Mouse (Mus musculus): ENCODE results near the gene Zfp354a. TPM values are rescaled to one million over a fixed set of nuclear protein-coding genes. Genes with fewer than 3 reads are reported as not detected.
"Not testable (repeated sequence)": the region's sequence is repeated elsewhere in the genome, so short reads cannot be mapped to it uniquely, and the experiment has no call there.

Gene Zfp354a
- polyA plus RNA-seq, 1 experiment from 2014 or later, result 13.2 TPM

DNA sequence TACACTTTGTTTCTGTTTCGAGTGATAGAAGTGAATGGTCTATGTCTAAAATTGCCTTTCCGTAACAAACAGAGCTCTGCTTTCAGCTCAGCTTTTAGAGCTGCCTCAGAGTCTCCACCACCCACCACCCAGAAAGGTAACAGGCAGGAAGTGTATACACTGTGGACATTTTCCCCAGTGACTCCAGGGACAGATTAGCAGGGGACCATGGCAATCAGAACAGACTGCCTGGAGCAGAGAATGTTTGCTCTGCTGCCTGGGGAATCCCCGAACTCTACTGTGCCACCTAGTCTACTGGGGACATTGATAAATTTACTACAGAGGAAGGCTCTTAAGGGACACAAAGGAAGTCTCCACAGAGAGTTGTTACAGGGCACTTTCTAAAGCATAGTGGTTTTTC lies 14.3 kb upstream of the Zfp354a start:
- H3K9me3 ChIP-seq (ENCODE audit: control insufficient read depth, low read length); H3K4me3 ChIP-seq (ENCODE audit: low read length); H3K9ac ChIP-seq (ENCODE audit: low read depth, low read length); H3K27ac ChIP-seq (ENCODE audit: low read depth, low read length); H3K27me3 ChIP-seq (replicated peaks; ENCODE audit: control insufficient read depth, insufficient read depth, low read length); H3K36me3 ChIP-seq (ENCODE audit: control insufficient read depth, insufficient read depth, low read length); ATAC-seq; H3K4me2 ChIP-seq (ENCODE audit: low read length); H3K4me1 ChIP-seq (ENCODE audit: control insufficient read depth, insufficient read depth, low read depth, low read length): not testable (repeated sequence)
- 70% methylated on average over 3 of the region's 3 CpGs for WGBS

DNA sequence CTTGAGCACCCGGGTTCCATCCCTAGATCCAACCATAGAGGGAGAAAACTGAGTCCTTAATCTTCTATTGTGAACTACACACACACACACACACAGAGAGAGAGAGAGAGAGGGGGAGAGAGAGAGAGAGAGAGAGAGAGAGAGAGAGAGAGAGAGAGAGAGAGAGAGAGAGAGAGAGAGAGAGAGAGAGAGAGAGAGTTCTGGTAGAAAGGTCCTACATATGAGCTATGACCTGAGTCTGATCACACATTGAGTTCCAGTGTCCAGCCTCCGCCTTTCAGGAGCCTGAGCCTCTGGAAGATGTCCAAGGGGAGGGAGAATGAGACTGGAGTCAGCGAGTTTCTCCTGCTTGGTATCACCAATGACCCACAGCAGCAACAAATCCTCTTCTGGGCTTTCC lies 11.2 kb upstream of the Zfp354a start, which contains the start of gene Olfr1375:
Gene Olfr1375 (plus strand): TSS at position 301 of the 400 bp plus-strand sequence.
- H3K27me3 ChIP-seq (replicated peaks; ENCODE audit: control insufficient read depth, insufficient read depth, low read length); ATAC-seq: not testable (repeated sequence)
- WGBS, result 72% methylated on average over 3 of the region's 3 CpGs

DNA sequence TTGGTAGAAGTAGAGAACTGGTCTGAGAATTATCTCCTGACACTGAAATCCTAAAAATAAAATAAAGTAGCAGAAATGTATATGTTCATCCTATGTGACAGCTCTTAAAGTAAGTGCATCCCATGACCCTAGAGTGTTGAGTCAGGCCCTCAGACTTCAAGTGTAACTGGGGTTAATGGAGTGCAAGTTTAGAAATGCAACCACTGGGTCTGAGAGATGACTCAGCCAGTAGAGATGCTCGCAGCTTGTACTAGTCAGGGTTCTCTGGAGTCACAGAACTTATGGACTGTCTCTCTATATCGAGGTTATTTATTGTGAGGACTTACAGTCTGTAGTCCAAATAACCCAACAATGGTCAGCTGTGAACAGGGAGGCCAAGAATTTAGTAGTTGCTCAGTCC lies 7.4 kb upstream of the Zfp354a start:
- no peak overlapping the region for H3K4me3 ChIP-seq (ENCODE audit: low read length)
- no peak for ATAC-seq
- no peaks in the 10 kb centered on the region for H3K36me3 ChIP-seq (ENCODE audit: control insufficient read depth, insufficient read depth, low read length)
- no peak overlapping the region for H3K27ac ChIP-seq (ENCODE audit: low read depth, low read length)
- H3K4me1 ChIP-seq (ENCODE audit: control insufficient read depth, insufficient read depth, low read depth, low read length), result no peaks in the 10 kb centered on the region
- 66% methylated on average over 2 of the region's 2 CpGs for WGBS
- H3K9ac ChIP-seq (ENCODE audit: low read depth, low read length), result no peak overlapping the region
- no peaks in the 10 kb centered on the region for H3K9me3 ChIP-seq (ENCODE audit: control insufficient read depth, low read length)
- H3K27me3 ChIP-seq (replicated peaks; ENCODE audit: control insufficient read depth, insufficient read depth, low read length), result no peaks in the 10 kb centered on the region
- H3K4me2 ChIP-seq (ENCODE audit: low read length), result no peak overlapping the region

More for the DNA sequence above, 11.2 kb upstream of the Zfp354a start, which contains the start of gene Olfr1375:
- H3K9ac ChIP-seq (ENCODE audit: low read depth, low read length); H3K9me3 ChIP-seq (ENCODE audit: control insufficient read depth, low read length); H3K4me2 ChIP-seq (ENCODE audit: low read length); H3K4me1 ChIP-seq (ENCODE audit: control insufficient read depth, insufficient read depth, low read depth, low read length); H3K27ac ChIP-seq (ENCODE audit: low read depth, low read length); H3K4me3 ChIP-seq (ENCODE audit: low read length); H3K36me3 ChIP-seq (ENCODE audit: control insufficient read depth, insufficient read depth, low read length): not testable (repeated sequence)

DNA sequence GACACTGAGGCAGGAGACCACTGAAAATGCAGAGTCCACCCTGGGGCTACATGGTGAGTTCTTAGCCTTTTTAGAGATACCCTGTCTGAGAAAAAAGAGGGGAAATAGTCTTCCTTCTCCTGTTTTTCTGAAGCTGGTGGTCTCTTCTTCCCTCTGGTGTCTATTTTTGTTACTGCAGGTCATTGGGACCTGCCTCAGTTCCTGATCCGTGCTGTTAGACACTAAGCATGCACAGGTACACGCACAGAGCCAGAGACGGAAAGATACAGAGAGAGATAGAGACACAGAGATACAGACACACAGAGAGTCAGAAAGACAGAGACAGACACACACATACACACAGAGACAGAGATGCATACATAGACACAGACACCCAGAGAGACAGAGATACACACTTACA lies 5.8 kb upstream of the Zfp354a start:
- Histone ChIP-seq H3K36me3 (ENCODE audit: control insufficient read depth, insufficient read depth, low read length) (no peaks in the 10 kb centered on the region), H3K9ac (ENCODE audit: low read depth, low read length) (no peak overlapping the region), H3K9me3 (ENCODE audit: control insufficient read depth, low read length) (no peaks in the 10 kb centered on the region), H3K27ac (ENCODE audit: low read depth, low read length) (no peak overlapping the region), H3K4me3 (ENCODE audit: low read length) (no peak overlapping the region), H3K4me1 (ENCODE audit: control insufficient read depth, insufficient read depth, low read depth, low read length) (no peaks in the 10 kb centered on the region), H3K27me3 (replicated peaks; ENCODE audit: control insufficient read depth, insufficient read depth, low read length) (no peaks in the 10 kb centered on the region), H3K4me2 (ENCODE audit: low read length) (no peak overlapping the region)
- ATAC-seq, result no peak
- WGBS, result 46% methylated on average over 3 of the region's 3 CpGs

DNA sequence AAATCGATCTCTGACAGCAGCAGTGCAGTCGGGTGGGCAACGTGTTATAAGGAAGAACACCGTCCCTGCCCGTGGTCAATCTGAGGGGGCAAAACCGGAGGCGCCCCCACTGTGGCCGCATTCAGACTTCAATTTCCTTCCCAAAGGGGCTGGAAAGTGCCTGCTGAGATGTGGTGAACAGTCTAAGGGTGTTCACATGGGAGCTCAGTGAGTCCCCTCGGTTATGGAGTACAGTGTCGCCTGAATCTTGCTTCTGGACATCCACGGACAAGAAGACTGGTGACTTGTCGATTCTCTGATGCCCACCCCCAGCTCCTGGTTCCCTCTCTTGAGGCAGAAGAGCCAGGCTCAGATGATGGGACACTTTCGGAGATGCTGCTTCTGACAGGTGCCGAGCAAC lies 583 bp downstream of the Zfp354a start:
- Histone ChIP-seq H3K36me3 (ENCODE audit: control insufficient read depth, insufficient read depth, low read length) (peaks cover 18% of the 10 kb centered on the region), H3K4me2 (ENCODE audit: low read length) (peak overlapping the region; percentile 85), H3K4me3 (ENCODE audit: low read length) (peak overlapping the region; percentile 89), H3K4me1 (ENCODE audit: control insufficient read depth, insufficient read depth, low read depth, low read length) (peaks cover 10% of the 10 kb centered on the region), H3K27ac (ENCODE audit: low read depth, low read length) (peak overlapping the region; percentile 78), H3K27me3 (replicated peaks; ENCODE audit: control insufficient read depth, insufficient read depth, low read length) (no peaks in the 10 kb centered on the region), H3K9me3 (ENCODE audit: control insufficient read depth, low read length) (no peaks in the 10 kb centered on the region), H3K9ac (ENCODE audit: low read depth, low read length) (peak overlapping the region; percentile 98)
- WGBS, result 12% methylated on average over 14 of the region's 14 CpGs
- no peak; the same call in 1 of the 2 replicates for ATAC-seq

DNA sequence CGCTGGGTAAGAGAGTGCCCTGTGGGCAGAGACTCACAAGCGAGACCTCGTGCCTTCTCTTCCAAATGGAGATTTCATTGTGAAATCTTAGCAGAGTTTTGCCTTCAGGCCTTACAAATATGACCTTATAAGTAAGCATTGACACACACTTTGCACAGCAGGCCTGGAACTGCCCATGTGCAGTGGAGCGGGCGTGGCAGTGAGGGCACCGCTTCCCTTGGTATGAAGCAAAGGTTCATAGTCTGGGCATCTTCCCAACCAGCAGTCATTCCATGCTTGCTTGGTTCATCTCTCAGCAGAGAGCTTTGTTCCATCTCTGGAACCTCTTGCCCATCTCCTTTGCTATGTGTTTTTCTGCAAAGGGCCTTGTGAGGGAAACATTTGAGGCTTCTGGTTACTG lies 1.9 kb downstream of the Zfp354a start:
- peaks cover 10% of the 10 kb centered on the region for H3K4me1 ChIP-seq (ENCODE audit: control insufficient read depth, insufficient read depth, low read depth, low read length)
- peaks cover 21% of the 10 kb centered on the region for H3K36me3 ChIP-seq (ENCODE audit: control insufficient read depth, insufficient read depth, low read length)
- H3K4me2 ChIP-seq (ENCODE audit: low read length), result no peak overlapping the region
- WGBS, result 95% methylated on average over 6 of the region's 6 CpGs
- no peak overlapping the region for H3K4me3 ChIP-seq (ENCODE audit: low read length)
- H3K27ac ChIP-seq (ENCODE audit: low read depth, low read length), result no peak overlapping the region
- ATAC-seq, result no peak
- no peaks in the 10 kb centered on the region for H3K9me3 ChIP-seq (ENCODE audit: control insufficient read depth, low read length)
- H3K27me3 ChIP-seq (replicated peaks; ENCODE audit: control insufficient read depth, insufficient read depth, low read length), result no peaks in the 10 kb centered on the region
- H3K9ac ChIP-seq (ENCODE audit: low read depth, low read length), result no peak overlapping the region

DNA sequence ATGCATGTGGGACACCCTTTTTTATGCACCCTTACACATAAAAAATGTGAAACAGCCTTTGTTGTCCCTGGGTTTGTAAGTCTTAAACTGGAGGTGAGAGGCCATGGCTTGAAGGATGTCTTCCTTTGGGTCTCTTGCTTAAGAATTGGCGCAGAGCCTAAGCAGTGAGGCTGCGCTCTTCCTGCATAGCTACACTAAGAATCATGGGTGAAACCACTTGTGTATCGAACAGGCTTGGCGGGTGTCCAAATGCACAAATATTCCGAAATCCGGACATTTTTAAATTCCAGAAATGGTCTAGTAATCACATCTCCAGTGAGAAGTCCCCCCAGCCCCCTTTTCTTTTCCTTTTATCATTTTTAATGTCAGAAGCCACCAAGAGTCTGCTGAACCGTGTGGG lies 4.2 kb downstream of the Zfp354a start:
- H3K27me3 ChIP-seq (replicated peaks; ENCODE audit: control insufficient read depth, insufficient read depth, low read length), result no peaks in the 10 kb centered on the region
- peaks cover 10% of the 10 kb centered on the region for H3K4me1 ChIP-seq (ENCODE audit: control insufficient read depth, insufficient read depth, low read depth, low read length)
- no peak for ATAC-seq
- peaks cover 39% of the 10 kb centered on the region for H3K36me3 ChIP-seq (ENCODE audit: control insufficient read depth, insufficient read depth, low read length)
- no peak overlapping the region for H3K4me2 ChIP-seq (ENCODE audit: low read length)
- H3K4me3 ChIP-seq (ENCODE audit: low read length), result no peak overlapping the region
- H3K9me3 ChIP-seq (ENCODE audit: control insufficient read depth, low read length), result no peaks in the 10 kb centered on the region
- H3K9ac ChIP-seq (ENCODE audit: low read depth, low read length), result no peak overlapping the region
- H3K27ac ChIP-seq (ENCODE audit: low read depth, low read length), result no peak overlapping the region
- 92% methylated on average over 7 of the region's 7 CpGs for WGBS

DNA sequence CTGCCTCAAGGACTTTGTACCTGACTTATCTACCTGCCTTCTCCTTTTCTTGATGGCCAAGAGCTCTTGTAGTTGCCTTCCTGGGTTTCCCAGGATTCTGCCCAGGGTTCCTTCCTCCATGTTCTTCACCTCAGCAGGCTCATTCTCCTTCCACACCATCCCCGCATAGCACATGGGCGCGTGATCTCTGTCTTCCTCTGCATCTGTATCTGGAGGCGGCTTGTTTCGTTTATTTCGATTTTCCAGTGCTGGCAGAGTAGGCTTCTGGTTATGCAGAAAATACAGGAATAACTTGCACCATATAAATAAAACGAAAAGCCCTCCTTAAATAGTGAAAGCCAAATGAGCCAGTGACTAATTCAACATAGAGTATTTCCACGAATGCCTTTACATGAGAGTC lies 4.8 kb downstream of the Zfp354a start:
- Histone ChIP-seq H3K4me2 (ENCODE audit: low read length) (no peak overlapping the region), H3K4me1 (ENCODE audit: control insufficient read depth, insufficient read depth, low read depth, low read length) (peaks cover 10% of the 10 kb centered on the region), H3K27ac (ENCODE audit: low read depth, low read length) (no peak overlapping the region), H3K9me3 (ENCODE audit: control insufficient read depth, low read length) (no peaks in the 10 kb centered on the region), H3K9ac (ENCODE audit: low read depth, low read length) (no peak overlapping the region), H3K36me3 (ENCODE audit: control insufficient read depth, insufficient read depth, low read length) (peaks cover 45% of the 10 kb centered on the region), H3K4me3 (ENCODE audit: low read length) (no peak overlapping the region), H3K27me3 (replicated peaks; ENCODE audit: control insufficient read depth, insufficient read depth, low read length) (no peaks in the 10 kb centered on the region)
- ATAC-seq, result no peak
- 97% methylated on average over 8 of the region's 8 CpGs for whole genome bisulfite sequencing

DNA sequence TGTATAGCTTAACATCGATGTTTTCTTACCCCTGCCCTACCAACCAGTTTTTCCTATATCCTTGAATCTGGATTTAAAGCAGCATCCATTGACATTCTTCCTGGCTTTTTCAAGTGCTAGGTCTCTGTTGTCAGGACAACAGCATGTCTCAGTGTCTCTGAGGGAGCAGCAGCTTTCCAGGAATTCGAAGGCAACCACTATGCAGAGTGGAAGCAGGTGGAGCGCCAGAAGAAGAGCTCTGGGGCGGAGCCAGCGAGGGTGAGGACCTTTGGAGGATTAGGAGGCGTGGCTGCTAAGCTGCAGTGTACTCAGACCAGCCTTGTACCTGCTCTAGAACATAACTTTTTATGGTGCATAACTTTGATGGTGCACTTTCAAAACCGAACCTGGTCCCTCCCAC lies 25.5 kb downstream of the Zfp354a start:
- no peaks in the 10 kb centered on the region for H3K9me3 ChIP-seq (ENCODE audit: control insufficient read depth, low read length)
- WGBS, result 50% methylated on average over 7 of the region's 7 CpGs
- no peak overlapping the region for H3K4me3 ChIP-seq (ENCODE audit: low read length)
- no peak overlapping the region for H3K27ac ChIP-seq (ENCODE audit: low read depth, low read length)
- no peaks in the 10 kb centered on the region for H3K27me3 ChIP-seq (replicated peaks; ENCODE audit: control insufficient read depth, insufficient read depth, low read length)
- H3K36me3 ChIP-seq (ENCODE audit: control insufficient read depth, insufficient read depth, low read length), result no peaks in the 10 kb centered on the region
- no peak overlapping the region for H3K4me2 ChIP-seq (ENCODE audit: low read length)
- no peak for ATAC-seq
- H3K4me1 ChIP-seq (ENCODE audit: control insufficient read depth, insufficient read depth, low read depth, low read length), result no peaks in the 10 kb centered on the region
- no peak overlapping the region for H3K9ac ChIP-seq (ENCODE audit: low read depth, low read length)

DNA sequence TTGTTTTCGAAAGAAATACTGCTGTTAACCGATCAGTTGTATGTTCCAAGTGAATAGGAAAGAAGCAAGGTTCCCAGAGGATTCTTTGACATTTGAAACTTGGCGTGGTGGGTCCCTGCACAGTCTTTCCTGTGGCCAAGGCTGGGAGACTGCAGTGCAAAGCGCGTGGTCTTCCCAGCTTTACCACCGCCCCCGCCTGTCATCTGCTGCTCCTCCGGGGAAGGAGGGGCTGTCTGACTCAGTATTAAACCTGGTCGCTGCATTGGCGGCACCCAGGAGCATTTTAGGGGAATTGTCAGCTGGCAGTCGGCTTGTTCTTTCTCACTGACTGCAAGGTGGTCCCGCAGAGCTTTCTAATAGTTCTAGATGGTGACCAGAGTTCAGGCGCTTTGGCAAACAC lies 26.2 kb downstream of the Zfp354a start:
- Histone ChIP-seq H3K4me1 (ENCODE audit: control insufficient read depth, insufficient read depth, low read depth, low read length) (no peaks in the 10 kb centered on the region), H3K27me3 (replicated peaks; ENCODE audit: control insufficient read depth, insufficient read depth, low read length) (no peaks in the 10 kb centered on the region), H3K9me3 (ENCODE audit: control insufficient read depth, low read length) (no peaks in the 10 kb centered on the region), H3K36me3 (ENCODE audit: control insufficient read depth, insufficient read depth, low read length) (no peaks in the 10 kb centered on the region), H3K9ac (ENCODE audit: low read depth, low read length) (no peak overlapping the region), H3K4me2 (ENCODE audit: low read length) (no peak overlapping the region), H3K4me3 (ENCODE audit: low read length) (no peak overlapping the region), H3K27ac (ENCODE audit: low read depth, low read length) (no peak overlapping the region)
- WGBS, result 67% methylated on average over 13 of the region's 13 CpGs
- no peak for ATAC-seq

All from hindbrain, embryonic 16.5 days (tissue).